Mouse (Mus musculus): ENCODE measurements around the gene Duox2.
"Not testable (repeated sequence)": the region's sequence is repeated elsewhere in the genome, so short reads cannot be mapped to it uniquely, and the experiment has no call there.

Duox2 gene

GRCm38 (mm10) chr2:122298096-122298499 is at the start of gene Duox2:
TSS of gene Duox2 (minus strand) at chr2:122298449.
- no peak for DNase-seq (ENCODE audit: low spot score in 2 of 2)

- no peak for DNase-seq (ENCODE audit: low spot score in 2 of 2)
Measured at GRCm38 (mm10) chr2:122347257-122347656, 49.0 kb upstream of the Duox2 start.

- DNase-seq (ENCODE audit: low spot score in 2 of 2): not testable (repeated sequence)
Measured at GRCm38 (mm10) chr2:122346164-122346563, 47.9 kb upstream of the Duox2 start.

GRCm38 (mm10) chr2:122345106-122345893 is 47.1 kb upstream of the Duox2 start:
- DNase-seq (ENCODE audit: low spot score in 2 of 2): no peak

- DNase-seq (ENCODE audit: low spot score in 2 of 2): no peak
Measured at GRCm38 (mm10) chr2:122337291-122337690, 39.0 kb upstream of the Duox2 start.

GRCm38 (mm10) chr2:122334170-122334569 is 35.9 kb upstream of the Duox2 start:
- no peak for DNase-seq (ENCODE audit: low spot score in 2 of 2)

- DNase-seq (ENCODE audit: low spot score in 2 of 2): no peak
Measured at GRCm38 (mm10) chr2:122332222-122332621, 34.0 kb upstream of the Duox2 start.

GRCm38 (mm10) chr2:122330317-122330716 is 32.1 kb upstream of the Duox2 start:
- DNase-seq (ENCODE audit: low spot score in 2 of 2): not testable (repeated sequence)

- no peak for DNase-seq (ENCODE audit: low spot score in 2 of 2)
Measured at GRCm38 (mm10) chr2:122327986-122328385, 29.7 kb upstream of the Duox2 start.

- no peak for DNase-seq (ENCODE audit: low spot score in 2 of 2)
Measured at GRCm38 (mm10) chr2:122325361-122325760, 27.1 kb upstream of the Duox2 start.

GRCm38 (mm10) chr2:122324586-122324985 is 26.3 kb upstream of the Duox2 start:
- no peak for DNase-seq (ENCODE audit: low spot score in 2 of 2)

- no peak for DNase-seq (ENCODE audit: low spot score in 2 of 2)
Measured at GRCm38 (mm10) chr2:122323960-122324359, 25.7 kb upstream of the Duox2 start.

- DNase-seq (ENCODE audit: low spot score in 2 of 2): no peak
Measured at GRCm38 (mm10) chr2:122317384-122317783, 19.1 kb upstream of the Duox2 start.

- DNase-seq (ENCODE audit: low spot score in 2 of 2): no peak
Measured at GRCm38 (mm10) chr2:122315372-122315771, 17.1 kb upstream of the Duox2 start, which contains the start of gene Duox1. TSS of gene Duox1 (plus strand) at chr2:122315672.

GRCm38 (mm10) chr2:122313536-122313935 is 15.3 kb upstream of the Duox2 start, which contains the start of gene Duoxa1:
TSS of gene Duoxa1 (minus strand) at chr2:122313730.
- no peak for DNase-seq (ENCODE audit: low spot score in 2 of 2)

- no peak for DNase-seq (ENCODE audit: low spot score in 2 of 2)
Measured at GRCm38 (mm10) chr2:122312722-122313417, 14.6 kb upstream of the Duox2 start.

GRCm38 (mm10) chr2:122311561-122311960 is 13.3 kb upstream of the Duox2 start:
- no peak for DNase-seq (ENCODE audit: low spot score in 2 of 2)

GRCm38 (mm10) chr2:122309647-122310046 is 11.4 kb upstream of the Duox2 start:
- DNase-seq (ENCODE audit: low spot score in 2 of 2): no peak

- no peak for DNase-seq (ENCODE audit: low spot score in 2 of 2)
Measured at GRCm38 (mm10) chr2:122306184-122306583, 7.9 kb upstream of the Duox2 start.

GRCm38 (mm10) chr2:122305097-122305892 is 7.0 kb upstream of the Duox2 start:
- DNase-seq (ENCODE audit: low spot score in 2 of 2): no peak

GRCm38 (mm10) chr2:122304544-122304943 is 6.3 kb upstream of the Duox2 start:
- no peak for DNase-seq (ENCODE audit: low spot score in 2 of 2)
